Mouse (Mus musculus) midbrain, postnatal 0 days (tissue): Measurements from ENCODE around the gene Tmem253. TPM values are rescaled to one million over a fixed set of nuclear protein-coding genes. Genes with fewer than 3 reads are reported as not detected.

ENCODE experiments used
- ATAC-seq: fragments of 200-750 bp; cut with Nextera tagmentation; 2 replicates; pipeline ENCODE4 v1.8.0; 2017; ENCODE audit warnings: moderate number of reproducible peaks, mild to moderate bottlenecking, moderate TSS enrichment, moderate library complexity; ENCODE audit not compliant: low FRiP score
- DNase-seq: peaks from one replicate; pipeline ENCODE4 v3.0.0-alpha.2; 2015; ENCODE audit warnings: low spot score
- H3K27ac ChIP-seq: fragments of 300-500 bp; sonication (generic); 2 replicates; pipeline ENCODE4 v1.5.1; 2014; ENCODE audit warnings: low read depth, mild to moderate bottlenecking, low read length, mixed read lengths
- H3K27me3 ChIP-seq: fragments of 300-500 bp; sonication (generic); 2 replicates; pipeline ENCODE4 v1.6.1; 2014; ENCODE audit warnings: low read length, control low read depth, mixed read lengths; ENCODE audit not compliant: insufficient read depth
- H3K36me3 ChIP-seq: fragments of 300-500 bp; sonication (generic); 2 replicates; pipeline ENCODE4 v1.6.1; 2014; ENCODE audit warnings: low read length, control low read depth, mixed read lengths; ENCODE audit not compliant: insufficient read depth
- H3K4me1 ChIP-seq: fragments of 300-500 bp; sonication (generic); 2 replicates; pipeline ENCODE4 v1.6.1; 2014; ENCODE audit warnings: mild to moderate bottlenecking, control low read depth, antibody characterized with exemption, low read length, mixed read lengths; ENCODE audit not compliant: insufficient read depth
- H3K4me2 ChIP-seq: fragments of 300-500 bp; sonication (generic); 2 replicates; pipeline ENCODE4 v1.6.1; 2014; ENCODE audit warnings: low read depth, mild to moderate bottlenecking, low read length, mixed read lengths; ENCODE audit not compliant: poor library complexity, severe bottlenecking
- H3K4me3 ChIP-seq: fragments of 300-500 bp; sonication (generic); 2 replicates; pipeline ENCODE4 v1.5.1; 2014; ENCODE audit warnings: low read depth, mild to moderate bottlenecking, low read length, moderate library complexity
- H3K9ac ChIP-seq: fragments of 300-500 bp; sonication (generic); replicated peaks from 2 replicates; pipeline ENCODE4 v1.6.1; 2014; ENCODE audit warnings: mild to moderate bottlenecking, low read length, moderate library complexity, mixed read lengths; ENCODE audit not compliant: poor library complexity, severe bottlenecking
- H3K9me3 ChIP-seq: fragments of 300-500 bp; sonication (generic); 2 replicates; pipeline ENCODE4 v1.6.1; 2016; ENCODE audit warnings: low read length, control low read depth
- CTCF ChIP-seq: IDR thresholded peaks from 2 replicates; pipeline ENCODE4 v1.5.1; 2016; ENCODE audit warnings: antibody characterized with exemption, mild to moderate bottlenecking
- WGBS: fragments of 180-500 bp; shearing (Covaris S2); extraction: QIAGEN DNeasy Blood & Tissue Kit; methylation state at CpG from one replicate; pipeline ENCODE4 v1.1.7; 2014; 5-methylcytosine and 5-hydroxymethylcytosine counted together
- polyA plus RNA-seq: library from polyadenylated mRNA; unstranded; fragments of >200 nt; fragmentation: Nextera tagmentation; extraction: Ambion mirVana; gene quantifications from 2 replicates; pipeline ENCODE4 v1.2.1, GENCODE M21; 2015
- total RNA-seq: library from RNA; depleted of rRNA; stranded (reverse); fragments of >200 nt; gene quantifications from 2 replicates; pipeline ENCODE4 v1.2.3, GENCODE M21; 2014

Gene Tmem253
- total and polyA plus RNA-seq, 2 experiments from 2014 or later, result 0.81 TPM; not detected in 1

GRCm38 (mm10) chr14:51984247-51985231 is 30.9 kb upstream of the Tmem253 start, which contains the start of gene Arhgef40:
TSS of gene Arhgef40 (plus strand) at chr14:51984719.
- H3K36me3 ChIP-seq, result peaks cover 12% of the 10 kb centered on the region; the same call in 1 of the 2 replicates
- no peak for TF ChIP-seq CTCF
- H3K4me3 ChIP-seq, result peak within 1 kb of the TSS; percentile 79
- peak; percentile 88 for ATAC-seq
- peak; percentile 82 for DNase-seq
- H3K9ac ChIP-seq, result peak within 1 kb of the TSS; percentile 95
- no peaks in the 10 kb centered on the region; the same call in 1 of the 2 replicates for H3K4me1 ChIP-seq
- H3K27ac ChIP-seq, result peak within 1 kb of the TSS; percentile 91
- no peaks in the 10 kb centered on the region for H3K27me3 ChIP-seq
- 0% methylated on average over 56 of the region's 74 CpGs for WGBS
- H3K9me3 ChIP-seq, result no peaks in the 10 kb centered on the region
- H3K4me2 ChIP-seq, result peak within 1 kb of the TSS; percentile 89

- peak; percentile 38 for ATAC-seq
- H3K27ac ChIP-seq, result peak overlapping the region; percentile 91
- WGBS, result under 1% methylated on average over 27 of the region's 27 CpGs
- H3K27me3 ChIP-seq, result no peaks in the 10 kb centered on the region
- H3K36me3 ChIP-seq, result peaks cover 18% of the 10 kb centered on the region; the same call in 1 of the 2 replicates
- H3K9ac ChIP-seq, result peak overlapping the region; percentile 95
- H3K9me3 ChIP-seq, result no peaks in the 10 kb centered on the region
- 0 out of 2 replicates have a peak, but pooled peaks have one; percentile 1 for TF ChIP-seq CTCF
- H3K4me2 ChIP-seq, result peak overlapping the region; percentile 89
- no peaks in the 10 kb centered on the region; the same call in 1 of the 2 replicates for H3K4me1 ChIP-seq
- DNase-seq, result peak; percentile 84
- H3K4me3 ChIP-seq, result peak overlapping the region; percentile 79
These were observed 29.9 kb upstream of the Tmem253 start for GRCm38 (mm10) chr14:51985301-51986152.

- Histone ChIP-seq H3K9ac (peak overlapping the region; percentile 95), H3K4me3 (peak overlapping the region; percentile 79), H3K36me3 (peaks cover 24% of the 10 kb centered on the region), H3K9me3 (no peaks in the 10 kb centered on the region), H3K4me1 (no peaks in the 10 kb centered on the region; the same call in 1 of the 2 replicates), H3K27ac (peak overlapping the region; percentile 91), H3K27me3 (no peaks in the 10 kb centered on the region), H3K4me2 (peak overlapping the region; percentile 89)
- DNase-seq, result no peak
- no peak for ATAC-seq
- TF ChIP-seq CTCF, result no peak
- WGBS, result 4% methylated on average over 7 of the region's 7 CpGs
These were observed 29.3 kb upstream of the Tmem253 start for GRCm38 (mm10) chr14:51986153-51986505.

GRCm38 (mm10) chr14:51987177-51987576 is 28.3 kb upstream of the Tmem253 start:
- Histone ChIP-seq H3K4me2 (no peak overlapping the region), H3K36me3 (peaks cover 33% of the 10 kb centered on the region), H3K9ac (no peak overlapping the region), H3K4me3 (no peak overlapping the region), H3K4me1 (no peaks in the 10 kb centered on the region; the same call in 1 of the 2 replicates), H3K27me3 (no peaks in the 10 kb centered on the region), H3K9me3 (no peaks in the 10 kb centered on the region), H3K27ac (no peak overlapping the region)
- DNase-seq (no peak), ATAC-seq (no peak)
- no peak for TF ChIP-seq CTCF
- 94% methylated on average over 6 of the region's 6 CpGs for WGBS

- 73% methylated on average over 12 of the region's 12 CpGs for WGBS
- Histone ChIP-seq H3K9me3 (no peaks in the 10 kb centered on the region), H3K4me3 (no peak overlapping the region), H3K4me2 (no peak overlapping the region), H3K36me3 (peaks cover 35% of the 10 kb centered on the region), H3K27ac (no peak overlapping the region), H3K9ac (no peak overlapping the region), H3K27me3 (no peaks in the 10 kb centered on the region), H3K4me1 (no peaks in the 10 kb centered on the region; the same call in 1 of the 2 replicates)
- ATAC-seq, result no peak
- no peak for TF ChIP-seq CTCF
- no peak for DNase-seq
These were observed 26.7 kb upstream of the Tmem253 start for GRCm38 (mm10) chr14:51988731-51989130.
